Mouse (Mus musculus): ENCODE data around the gene Hivep3.

Gene Hivep3

DNA sequence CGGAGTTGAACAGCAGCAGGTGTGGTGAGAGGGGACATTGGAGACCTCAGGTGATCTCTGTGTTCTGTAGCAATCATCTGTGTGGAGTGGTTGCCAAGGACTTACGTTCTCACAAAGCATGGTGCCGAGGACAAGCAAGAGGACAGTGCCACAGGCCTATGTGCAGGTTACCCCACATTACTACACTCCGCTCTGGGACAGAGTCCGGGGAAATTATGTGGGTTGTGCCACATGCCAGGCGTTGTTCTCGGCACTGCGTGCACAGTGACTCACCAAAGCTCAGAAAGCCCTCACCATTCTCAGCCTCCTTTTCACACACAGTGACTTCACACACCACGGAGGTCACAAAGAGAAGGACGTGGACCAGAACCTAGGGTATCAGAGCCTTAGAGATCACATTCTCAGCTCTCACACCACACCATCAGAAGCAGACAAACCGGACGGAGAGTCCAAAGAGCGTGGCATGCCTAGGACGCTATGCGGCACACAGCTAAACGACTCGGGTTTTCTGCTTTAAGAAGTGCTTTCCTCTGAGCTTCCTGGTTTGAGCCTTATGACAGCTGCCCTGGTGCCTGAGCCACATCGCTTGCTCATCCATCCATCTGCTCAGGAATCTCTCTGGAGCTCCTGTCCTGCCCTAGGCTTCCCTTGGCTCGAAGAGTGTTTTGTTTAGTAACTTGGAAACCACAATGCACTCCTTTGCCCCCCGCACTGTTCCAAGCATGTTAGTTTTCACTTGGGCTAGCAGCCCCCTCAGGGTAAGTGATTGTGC lies 330.0 kb downstream of the Hivep3 start:
- DNase-seq: no peak

DNA sequence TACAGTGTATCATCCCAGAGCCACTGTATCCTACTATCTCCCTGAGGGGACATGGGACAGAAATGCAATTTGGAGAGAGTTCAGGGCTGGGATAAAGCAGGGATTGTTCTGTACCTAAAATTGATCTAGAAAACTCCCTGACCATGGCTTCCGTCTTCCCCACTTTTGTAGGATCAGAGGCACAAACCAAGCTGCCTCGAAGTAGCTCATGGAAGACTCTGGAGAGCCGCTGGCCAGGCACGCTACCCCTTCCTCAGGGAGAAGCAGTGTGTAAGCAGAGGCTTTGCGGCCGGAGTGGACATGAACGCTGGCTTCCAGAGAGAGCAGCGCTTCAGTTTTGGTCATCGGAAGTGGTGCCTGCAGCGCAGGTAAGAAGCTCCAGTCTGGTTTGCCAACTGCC lies 331.1 kb downstream of the Hivep3 start, which contains the start of gene AL607142.1:
Gene AL607142.1, plus strand, starts transcription at position 301 of the 400 bp plus-strand sequence.
- DNase-seq: no peak

DNA sequence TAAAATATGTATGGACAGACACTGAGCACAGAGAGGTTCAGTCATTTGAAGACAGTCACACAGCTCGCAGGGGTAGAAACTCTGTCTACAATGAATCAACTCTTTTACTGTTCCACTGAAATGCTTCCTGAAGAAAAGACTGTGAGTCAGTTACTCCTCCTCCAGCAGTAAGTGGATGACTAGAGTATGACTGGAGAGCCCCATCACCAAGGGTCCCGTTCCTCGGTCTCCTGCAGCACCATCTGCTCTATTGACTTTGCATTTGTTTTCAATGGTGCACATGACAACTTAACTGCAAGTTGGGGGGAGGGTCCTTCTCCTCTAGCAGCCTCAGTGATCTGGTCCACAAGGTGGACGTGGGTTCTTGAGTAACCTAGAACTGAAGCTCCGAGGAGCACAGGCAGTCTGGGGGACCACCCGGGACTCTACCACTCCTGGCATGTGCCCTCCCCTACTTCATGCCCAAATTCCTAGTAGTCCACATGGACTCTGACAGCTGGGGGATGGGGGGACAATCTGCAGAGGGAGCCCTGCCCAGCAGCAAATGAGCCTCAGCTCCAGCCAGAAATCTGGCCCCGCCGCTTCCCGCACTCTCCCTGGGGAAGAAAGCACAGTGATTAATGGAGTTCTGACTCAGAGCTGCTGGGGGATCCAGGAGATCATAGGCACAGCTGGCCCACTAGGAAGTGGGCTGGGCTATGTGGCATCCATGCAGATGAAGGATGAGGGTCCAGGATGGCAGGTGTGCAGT lies 333.4 kb downstream of the Hivep3 start:
- no peak for DNase-seq

DNA sequence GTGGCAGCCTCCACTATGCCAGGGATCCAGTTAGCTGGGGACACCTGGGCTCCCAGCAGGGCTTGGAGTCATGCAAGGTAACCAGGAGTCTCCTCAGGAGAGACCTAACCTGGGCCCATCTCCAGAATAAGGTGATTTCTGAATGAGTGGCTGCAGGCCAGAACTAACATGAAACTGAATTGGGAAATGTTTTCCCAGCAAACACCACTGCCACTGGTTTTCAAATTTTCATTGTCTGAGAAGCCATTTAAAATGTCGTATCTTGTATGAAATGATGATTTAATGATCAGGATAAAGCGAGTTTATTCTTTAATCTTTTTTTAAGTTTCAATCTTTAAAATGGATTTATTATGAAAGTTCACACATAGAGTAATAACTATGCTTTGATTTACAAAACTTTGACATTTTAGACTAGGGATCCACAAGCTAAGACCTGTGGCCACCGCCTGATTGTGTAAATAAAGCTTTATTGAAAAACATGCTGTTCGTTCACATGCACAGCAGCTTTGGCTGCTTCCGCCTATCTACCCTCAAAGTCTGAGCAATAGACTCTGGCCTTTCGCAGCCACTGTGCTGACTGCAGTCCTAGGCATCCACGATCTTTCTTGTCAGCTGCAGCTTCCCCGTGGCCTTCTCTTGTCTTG lies 334.1 kb downstream of the Hivep3 start:
- no peak for DNase-seq

DNA sequence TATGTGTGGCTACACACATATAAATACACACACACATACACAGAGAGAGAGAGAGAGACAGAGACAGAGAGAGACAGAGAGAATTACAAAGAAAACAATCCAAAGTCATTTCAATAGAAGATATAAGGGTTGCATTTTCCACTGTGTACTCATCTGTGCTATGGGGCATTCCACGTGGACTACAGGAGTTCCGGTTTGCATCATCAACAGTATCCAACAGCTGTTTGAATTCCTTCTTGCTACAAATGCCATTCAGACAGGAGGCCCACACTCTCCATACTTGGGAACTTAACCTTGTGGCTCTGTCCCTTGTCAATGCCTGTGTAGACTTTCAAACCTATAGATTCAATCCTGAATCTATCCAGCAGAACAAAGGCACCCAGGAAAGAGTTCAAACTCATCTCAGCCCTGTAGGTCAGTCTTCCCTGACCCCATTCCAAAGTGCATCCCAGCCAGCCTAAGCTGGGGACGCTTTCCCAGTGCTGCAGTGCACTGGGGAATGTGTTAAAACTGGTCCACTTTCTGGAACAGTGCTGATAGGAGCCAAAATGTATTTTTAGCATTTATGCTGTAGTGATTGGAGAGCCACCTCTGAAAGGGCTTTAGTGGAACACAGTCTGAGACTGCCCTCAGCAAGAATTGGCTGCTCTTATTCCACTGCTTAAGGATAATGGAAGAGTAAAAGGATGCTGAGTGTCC lies 335.4 kb downstream of the Hivep3 start:
- no peak for DNase-seq

DNA sequence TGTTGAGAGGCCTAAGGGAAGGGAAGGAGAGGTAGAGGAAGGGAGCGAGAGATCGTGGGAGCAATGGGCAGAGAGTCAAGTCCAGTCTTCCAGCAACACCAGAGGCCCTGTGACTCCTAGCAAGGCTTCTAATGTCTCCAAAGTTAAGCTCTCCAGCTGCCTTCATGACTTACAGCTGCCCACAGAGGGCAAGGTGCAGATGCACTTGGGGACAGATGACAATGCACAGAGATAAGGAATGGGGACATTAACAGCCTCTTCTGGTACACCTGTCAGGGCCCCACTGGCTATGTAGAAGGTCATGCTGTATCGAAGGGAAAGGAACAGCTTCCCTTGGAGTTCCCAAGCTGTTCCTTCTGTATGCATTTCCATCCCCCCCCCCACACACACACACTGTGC lies 336.0 kb downstream of the Hivep3 start:
- DNase-seq: no peak

GRCm38 (mm10) chr4:120071411-120071810 lies 337.8 kb downstream of the Hivep3 start:
- no peak for DNase-seq

DNA sequence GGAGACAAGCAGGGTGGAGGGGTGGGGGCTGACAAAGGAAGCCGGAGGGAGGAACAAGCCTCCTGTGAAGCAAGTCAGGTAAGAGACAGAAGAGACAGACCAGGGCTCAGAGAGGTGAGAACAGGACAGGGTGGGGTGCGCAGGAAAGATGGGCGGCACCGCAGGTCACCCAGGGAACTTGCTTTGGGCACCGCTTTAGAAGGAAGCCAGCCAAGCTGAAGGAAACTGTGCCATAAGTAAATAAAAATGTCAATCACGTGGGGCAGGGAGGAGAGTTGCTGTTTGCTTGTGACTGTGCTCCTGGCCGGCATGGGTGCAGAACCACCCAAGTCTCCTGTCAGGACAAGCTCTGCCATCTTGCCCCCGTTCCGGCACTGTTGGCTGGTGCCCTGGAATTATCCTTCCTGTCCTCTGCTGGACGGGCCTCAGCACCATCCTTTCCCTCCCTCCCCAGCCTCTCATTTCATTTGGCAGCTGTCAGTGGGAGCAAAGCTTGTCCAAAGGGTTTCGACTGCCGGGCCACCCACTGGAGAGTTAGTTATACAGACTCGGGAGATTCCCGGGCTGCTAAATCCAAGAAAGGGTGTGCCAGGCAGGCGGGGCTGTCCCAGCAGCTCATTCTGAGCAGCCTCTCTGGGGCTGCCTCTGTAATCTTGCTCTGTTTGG lies 338.4 kb downstream of the Hivep3 start:
- DNase-seq: no peak

DNA sequence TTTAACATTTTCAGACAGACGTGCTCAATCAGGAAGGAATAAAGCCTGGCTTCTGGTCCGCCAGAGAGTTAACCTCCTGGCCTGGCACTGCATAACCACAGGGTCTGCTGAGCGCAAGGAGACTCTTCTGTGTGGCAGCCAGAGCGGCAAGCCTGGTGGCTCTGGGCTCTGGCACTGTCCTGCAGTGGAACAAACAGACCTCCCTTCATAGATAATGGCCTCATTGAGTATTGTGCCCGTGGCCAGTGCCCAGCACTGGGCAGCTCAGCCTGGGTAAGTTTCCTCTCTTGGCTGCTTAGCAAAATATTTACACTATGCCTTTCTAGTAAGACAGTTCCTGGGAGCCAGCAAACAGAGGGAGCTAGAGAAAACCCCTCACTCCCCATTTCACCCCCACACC lies 340.5 kb downstream of the Hivep3 start:
- no peak for DNase-seq

DNA sequence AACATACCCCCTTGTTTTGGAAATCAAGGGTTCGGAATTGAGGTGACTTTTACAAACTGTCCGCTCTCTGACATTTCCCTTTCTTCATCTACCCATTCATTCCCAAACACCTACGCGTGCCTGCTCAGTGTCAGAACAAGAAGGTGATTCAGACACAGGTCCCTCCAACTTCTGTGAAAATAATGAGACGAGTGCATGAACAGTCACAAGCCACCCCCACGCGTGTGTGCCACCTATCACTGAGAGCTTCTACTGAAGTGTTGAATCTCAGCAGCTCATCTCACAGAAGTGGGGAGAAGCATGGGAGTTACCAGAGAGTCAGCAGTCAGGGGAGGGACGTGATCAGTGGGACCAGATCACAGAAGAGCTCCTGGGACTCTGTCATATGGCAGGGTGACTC lies 343.7 kb downstream of the Hivep3 start:
- DNase-seq: no peak

GRCm38 (mm10) chr4:120082527-120082926 lies 348.9 kb downstream of the Hivep3 start:
- no peak for DNase-seq

DNA sequence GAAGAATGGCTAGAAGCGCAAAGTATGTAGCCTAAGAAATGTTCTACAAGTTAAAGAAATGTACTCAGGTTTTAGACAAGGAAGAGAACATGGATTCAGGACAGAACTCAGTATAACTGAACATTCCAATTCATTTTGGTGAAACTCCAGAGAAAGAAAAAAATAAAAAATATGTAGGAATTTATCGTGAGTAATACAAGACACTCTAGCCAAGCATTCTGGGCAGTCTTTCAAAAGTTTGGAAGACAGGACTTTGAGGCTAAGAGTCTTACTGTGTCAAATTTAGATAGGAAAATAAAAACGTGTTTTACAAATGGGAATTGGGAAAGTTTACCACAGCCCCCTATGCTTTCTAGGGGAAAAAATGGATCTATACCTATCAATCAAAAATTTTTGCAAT lies 350.1 kb downstream of the Hivep3 start:
- DNase-seq: no peak

DNA sequence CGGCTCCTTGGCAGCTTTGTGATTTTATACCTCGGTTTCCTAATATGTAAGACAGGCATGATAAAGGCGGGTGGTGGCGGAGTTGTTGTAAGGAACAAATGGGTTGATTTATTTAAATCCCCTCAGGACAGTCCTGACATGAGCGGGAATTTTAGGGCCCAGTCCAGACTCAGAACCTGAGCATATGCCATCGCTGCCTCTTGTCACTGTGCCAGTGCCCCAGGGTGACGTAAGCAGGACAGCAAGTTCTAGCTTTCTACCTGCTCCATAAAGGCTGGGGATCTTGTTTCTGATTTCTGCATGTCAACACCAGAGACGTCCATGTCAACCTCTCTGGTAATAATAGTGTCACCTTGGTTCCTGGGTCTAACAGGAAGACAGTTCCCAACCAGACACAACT lies 356.0 kb downstream of the Hivep3 start:
- no peak for DNase-seq

- DNase-seq: no peak
Measured at GRCm38 (mm10) chr4:120091997-120092783, 358.6 kb downstream of the Hivep3 start.

DNA sequence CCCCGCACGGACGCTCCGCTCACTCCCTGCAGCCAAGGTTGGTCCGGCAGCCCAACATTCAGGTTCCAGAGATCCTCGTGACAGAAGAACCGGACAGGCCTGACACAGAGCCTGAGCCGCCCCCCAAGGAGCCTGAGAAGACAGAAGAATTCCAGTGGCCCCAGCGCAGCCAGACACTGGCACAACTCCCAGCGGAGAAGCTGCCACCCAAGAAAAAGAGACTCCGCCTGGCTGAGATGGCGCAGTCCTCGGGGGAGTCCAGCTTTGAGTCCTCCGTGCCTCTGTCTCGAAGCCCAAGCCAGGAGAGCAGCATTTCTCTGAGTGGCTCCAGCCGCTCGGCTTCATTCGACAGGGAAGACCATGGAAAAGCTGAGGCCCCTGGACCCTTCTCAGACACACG lies 363.4 kb downstream of the Hivep3 start:
- DNase-seq: no peak

- no peak for DNase-seq
Measured at GRCm38 (mm10) chr4:120101186-120101585, 367.6 kb downstream of the Hivep3 start.

GRCm38 (mm10) chr4:120104599-120104998 lies 371.0 kb downstream of the Hivep3 start:
- peak; percentile 84 for DNase-seq

GRCm38 (mm10) chr4:120106362-120106761 lies 372.8 kb downstream of the Hivep3 start:
- no peak for DNase-seq

DNA sequence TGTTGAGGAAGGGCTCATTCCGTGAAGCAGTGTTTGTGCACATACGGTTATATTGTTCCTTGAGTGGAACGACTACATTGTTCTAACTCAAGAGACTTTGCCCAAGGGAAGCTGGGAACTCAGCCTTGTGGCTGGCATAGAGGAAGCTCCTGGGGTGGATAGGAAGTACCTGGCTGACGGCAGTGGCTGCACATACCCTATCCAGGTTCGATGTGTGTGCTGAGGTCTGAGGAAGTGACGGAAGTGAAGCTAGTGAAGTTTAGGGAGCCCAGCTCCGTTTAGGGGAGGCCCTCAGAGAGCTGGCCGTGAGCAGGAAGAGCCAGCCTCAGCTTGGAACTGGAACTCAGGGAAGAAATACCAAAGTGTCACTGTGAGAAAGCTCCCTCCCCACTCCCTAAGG lies 374.2 kb downstream of the Hivep3 start:
- DNase-seq: no peak

GRCm38 (mm10) chr4:120115516-120115915 lies 381.9 kb downstream of the Hivep3 start:
- DNase-seq: no peak

DNA sequence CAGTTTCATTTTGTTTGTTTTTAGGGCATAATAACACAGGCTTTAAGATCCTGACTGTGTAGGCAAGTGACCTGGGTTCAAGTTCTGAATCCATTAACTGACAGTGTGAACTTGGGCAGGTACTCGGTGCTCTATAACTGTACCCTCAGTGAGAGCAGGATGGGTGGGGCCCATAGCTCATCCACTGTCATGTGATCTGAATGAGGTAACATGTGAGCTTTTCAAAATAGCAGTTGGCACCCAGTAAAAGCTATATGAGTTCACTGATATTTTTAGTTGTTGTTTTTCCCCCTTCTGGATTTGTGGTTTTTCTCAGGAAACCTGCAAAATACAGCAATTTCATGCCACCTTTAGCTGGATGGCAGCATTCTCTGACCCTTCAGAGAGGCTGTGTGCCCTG lies 382.7 kb downstream of the Hivep3 start:
- no peak for DNase-seq

DNA sequence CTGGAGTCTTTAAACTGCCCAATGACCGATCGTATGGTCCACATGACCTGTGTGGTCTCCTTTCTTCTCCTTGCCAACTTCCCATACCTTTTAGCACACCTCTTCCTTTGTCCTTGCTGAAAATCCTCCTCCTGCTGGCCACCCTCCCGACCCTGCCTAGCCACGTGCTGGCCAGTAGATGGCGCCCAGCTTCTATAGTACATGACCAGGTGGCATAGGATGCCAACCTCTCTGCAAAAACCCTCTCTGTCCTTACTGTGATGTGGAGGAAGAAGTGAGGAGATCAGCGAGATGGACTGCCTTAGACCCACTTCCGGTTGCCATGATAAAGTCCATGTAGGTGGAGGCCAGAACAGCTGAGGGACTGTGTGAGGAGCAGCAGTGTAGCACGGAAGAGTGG lies 386.7 kb downstream of the Hivep3 start:
- DNase-seq: peak; percentile 61
